Mouse (Mus musculus) ES-Bruce4 (cell line): ENCODE data around the gene Rmnd5b. TPM values are rescaled to one million over a fixed set of nuclear protein-coding genes. Genes with fewer than 3 reads are reported as not detected.
"Not testable (repeated sequence)": the region's sequence is repeated elsewhere in the genome, so short reads cannot be mapped to it uniquely, and the experiment has no call there.

Source experiments
- H3K27ac ChIP-seq: 2 replicates; pipeline ENCODE4 v1.5.1; 2012; ENCODE audit warnings: low read length, inconsistent platforms; ENCODE audit not compliant: insufficient read depth
- H3K27me3 ChIP-seq: 2 replicates; pipeline ENCODE4 v1.6.1; 2012; ENCODE audit warnings: mild to moderate bottlenecking, low read length, inconsistent platforms; ENCODE audit not compliant: control insufficient read depth, poor library complexity, insufficient read depth, severe bottlenecking
- H3K36me3 ChIP-seq: 2 replicates; pipeline ENCODE4 v1.6.1; 2012; ENCODE audit warnings: inconsistent platforms, mild to moderate bottlenecking, low read length, moderate library complexity; ENCODE audit not compliant: control insufficient read depth, poor library complexity, insufficient read depth, severe bottlenecking
- H3K4me1 ChIP-seq: one replicate; pipeline ENCODE4 v1.8.1; 2011; ENCODE audit warnings: low read length; ENCODE audit not compliant: control insufficient read depth, insufficient read depth
- H3K4me3 ChIP-seq: 2 replicates; pipeline ENCODE4 v1.5.1; 2011; ENCODE audit warnings: low read depth, mild to moderate bottlenecking, low read length
- H3K9ac ChIP-seq: 2 replicates; pipeline ENCODE4 v1.6.1; 2012; ENCODE audit warnings: low read depth, mild to moderate bottlenecking, inconsistent platforms; ENCODE audit not compliant: poor library complexity, severe bottlenecking
- H3K9me3 ChIP-seq: replicated peaks from 2 replicates; pipeline ENCODE4 v1.6.1; 2012; ENCODE audit warnings: mild to moderate bottlenecking, low read length, inconsistent platforms; ENCODE audit not compliant: control insufficient read depth, poor library complexity, insufficient read depth, severe bottlenecking
- CTCF ChIP-seq: IDR thresholded peaks from one replicate; pipeline ENCODE4 v1.8.1; 2011; ENCODE audit warnings: low read depth, low read length
- EP300 ChIP-seq: IDR thresholded peaks from 2 replicates; pipeline ENCODE4 v1.6.1; 2011; ENCODE audit warnings: low read depth, low read length; ENCODE audit not compliant: insufficient read depth
- POLR2A ChIP-seq: IDR thresholded peaks from one replicate; pipeline ENCODE4 v1.8.1; 2011; ENCODE audit warnings: low read length; ENCODE audit not compliant: insufficient read depth
- polyA plus RNA-seq: library from polyadenylated mRNA; stranded (reverse); fragments of >200 nt; gene quantifications from 2 replicates; pipeline ENCODE4 v1.2.4, GENCODE M21; 2011; ENCODE audit warnings: low read depth; ENCODE audit not compliant: missing spikeins, insufficient read depth, insufficient read length

Gene Rmnd5b
- polyA plus RNA-seq, 1 experiment = 20.2 TPM

- Histone ChIP-seq H3K27ac (peak overlapping the region; percentile 80), H3K36me3 (no peaks in the 10 kb centered on the region), H3K9me3 (peaks cover 2% of the 10 kb centered on the region; the same call in 1 of the 2 replicates), H3K9ac (peak overlapping the region; percentile 64), H3K4me1 (no peaks in the 10 kb centered on the region), H3K4me3 (no peak overlapping the region), H3K27me3 (no peaks in the 10 kb centered on the region)
- TF ChIP-seq EP300 = no peak
- no peak for TF ChIP-seq POLR2A
- TF ChIP-seq CTCF = no peak
Observed at GRCm38 (mm10) chr11:51673291-51673690, 37.6 kb upstream of the Rmnd5b start.

GRCm38 (mm10) chr11:51671376-51671775 lies 35.7 kb upstream of the Rmnd5b start:
- Histone ChIP-seq H3K36me3 (no peaks in the 10 kb centered on the region), H3K4me3 (no peak overlapping the region), H3K27ac (no peak overlapping the region), H3K27me3 (no peaks in the 10 kb centered on the region), H3K9me3 (peaks cover 2% of the 10 kb centered on the region; the same call in 1 of the 2 replicates), H3K4me1 (no peaks in the 10 kb centered on the region), H3K9ac (no peak overlapping the region)
- TF ChIP-seq POLR2A (no peak), EP300 (no peak), CTCF (no peak)

GRCm38 (mm10) chr11:51670846-51671245 lies 35.1 kb upstream of the Rmnd5b start:
- Histone ChIP-seq H3K36me3 (no peaks in the 10 kb centered on the region), H3K27me3 (no peaks in the 10 kb centered on the region), H3K4me3 (no peak overlapping the region), H3K9ac (no peak overlapping the region), H3K9me3 (peaks cover 2% of the 10 kb centered on the region; the same call in 1 of the 2 replicates), H3K27ac (no peak overlapping the region), H3K4me1 (no peaks in the 10 kb centered on the region)
- TF ChIP-seq CTCF (no peak), EP300 (no peak), POLR2A (no peak)

GRCm38 (mm10) chr11:51664747-51665146 lies 29.1 kb upstream of the Rmnd5b start:
- H3K27ac ChIP-seq, H3K4me3 ChIP-seq, H3K36me3 ChIP-seq, H3K9me3 ChIP-seq, H3K4me1 ChIP-seq, H3K9ac ChIP-seq, H3K27me3 ChIP-seq: not testable (repeated sequence)

GRCm38 (mm10) chr11:51662632-51663031 lies 26.9 kb upstream of the Rmnd5b start:
- no peaks in the 10 kb centered on the region for H3K36me3 ChIP-seq
- no peaks in the 10 kb centered on the region for H3K4me1 ChIP-seq
- no peak for TF ChIP-seq POLR2A
- TF ChIP-seq CTCF = no peak
- TF ChIP-seq EP300 = no peak
- no peak overlapping the region for H3K9ac ChIP-seq
- H3K9me3 ChIP-seq = 0 out of 2 replicates have a peak, but pooled peaks cover 2% of the 10 kb centered on the region
- no peak overlapping the region for H3K4me3 ChIP-seq
- H3K27ac ChIP-seq = no peak overlapping the region
- no peaks in the 10 kb centered on the region for H3K27me3 ChIP-seq

GRCm38 (mm10) chr11:51661867-51662365 lies 26.2 kb upstream of the Rmnd5b start:
- H3K9ac ChIP-seq = no peak overlapping the region
- H3K4me1 ChIP-seq = no peaks in the 10 kb centered on the region
- H3K27ac ChIP-seq = no peak overlapping the region
- TF ChIP-seq EP300 = no peak
- 0 out of 2 replicates have a peak, but pooled peaks cover 2% of the 10 kb centered on the region for H3K9me3 ChIP-seq
- H3K4me3 ChIP-seq = no peak overlapping the region
- no peaks in the 10 kb centered on the region for H3K27me3 ChIP-seq
- peaks cover 4% of the 10 kb centered on the region for H3K36me3 ChIP-seq
